Mouse (Mus musculus): ENCODE data around the gene Atox1.

The Atox1 gene

DNA sequence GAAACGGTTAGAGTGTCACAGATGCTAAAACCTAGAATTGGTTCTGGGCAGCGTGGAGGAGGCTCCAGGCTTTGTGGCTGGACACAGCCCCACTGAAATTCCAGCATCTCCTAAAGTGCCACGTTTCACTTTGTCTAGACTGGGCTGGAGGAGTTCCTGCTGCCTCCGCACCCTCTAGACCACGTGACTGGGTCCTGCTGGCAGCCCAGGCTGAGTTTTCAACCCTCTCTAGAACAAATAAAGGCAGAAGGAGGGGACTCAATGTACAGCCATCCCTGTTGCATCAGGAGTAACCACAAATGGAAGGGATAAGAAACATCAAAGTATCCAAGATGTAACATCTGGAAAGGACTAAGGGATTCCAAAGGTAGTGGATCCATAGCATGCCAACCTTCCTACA, 46.7 kb downstream of the Atox1 start:
- peak in 1 of 2 experiments; percentile 43 for DNase-seq (ENCODE audit: low spot score in 2 of 2)

DNA sequence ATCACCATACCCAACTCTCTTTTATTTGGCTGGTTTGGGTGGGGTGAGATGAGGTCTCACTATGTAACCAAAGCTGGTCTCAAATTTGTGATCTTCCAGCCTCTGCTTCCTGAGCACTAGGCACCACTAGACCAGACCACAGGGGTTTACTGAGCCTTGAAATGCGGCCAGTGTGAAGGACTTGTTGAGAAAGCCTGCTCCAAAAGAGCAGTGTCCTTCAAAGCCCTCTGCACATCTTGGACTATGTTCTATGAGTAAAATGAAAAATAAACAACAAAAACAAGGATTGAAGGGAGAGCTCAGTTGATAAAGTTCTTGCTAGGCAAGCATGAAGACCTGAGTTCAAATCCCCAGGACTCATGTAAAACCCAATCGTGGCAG, 47.6 kb downstream of the Atox1 start:
- DNase-seq (ENCODE audit: low spot score in 2 of 2) = no peak

DNA sequence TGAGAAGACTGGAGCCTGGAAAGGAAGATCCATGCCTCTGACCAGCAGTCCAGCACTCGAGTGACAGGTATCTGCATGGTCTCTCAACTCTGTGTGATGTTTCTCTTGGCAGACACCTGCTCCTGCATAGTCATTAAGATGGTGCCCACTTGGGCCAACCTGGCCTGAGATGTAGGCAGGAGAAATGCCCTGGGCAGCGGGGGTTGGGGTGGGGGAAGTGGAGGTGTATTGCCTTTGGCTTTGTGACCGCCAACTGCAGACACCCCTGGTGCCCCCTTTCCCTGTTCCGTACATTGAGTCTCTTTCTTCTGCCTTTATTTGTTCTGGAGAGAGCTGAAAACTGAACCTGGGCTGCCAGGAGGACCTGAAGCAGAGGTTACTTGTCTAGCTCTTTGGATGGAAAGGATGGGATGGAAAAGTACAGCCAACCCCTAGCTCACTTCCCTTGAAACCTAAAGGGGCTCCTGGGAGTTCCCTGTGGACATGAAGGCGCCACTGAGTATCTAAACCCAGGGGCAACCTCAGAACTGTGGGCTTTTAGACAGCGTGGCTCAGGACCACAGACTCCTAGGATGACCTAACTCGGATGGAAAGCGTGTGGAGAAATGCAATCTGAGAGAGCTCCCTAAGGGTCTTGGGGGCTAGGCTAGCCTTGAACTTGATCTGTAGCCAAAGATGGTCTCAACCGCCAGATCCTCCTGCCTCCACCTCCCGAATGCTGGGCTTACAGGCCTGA, 48.2 kb downstream of the Atox1 start:
- no peak for DNase-seq (ENCODE audit: low spot score in 2 of 2)

DNA sequence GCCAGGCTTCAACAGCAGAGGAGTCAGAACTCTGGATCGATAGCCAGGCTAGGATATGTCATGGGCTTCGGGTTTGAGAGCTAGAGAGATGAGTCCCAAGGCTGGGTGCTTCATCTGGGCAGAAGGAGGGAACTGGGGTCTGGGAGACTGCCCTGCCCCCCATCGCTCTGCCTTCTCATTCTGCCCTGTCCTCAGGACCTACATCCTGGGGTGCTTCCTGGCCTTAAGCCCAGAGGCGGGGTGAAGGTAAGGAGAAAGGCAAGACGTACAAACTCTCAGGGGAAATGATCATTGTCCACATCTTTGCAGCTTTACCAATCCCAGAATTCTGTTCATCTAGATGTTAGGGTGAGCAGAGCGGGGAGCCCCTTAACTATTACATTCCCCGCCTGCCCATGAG, 49.0 kb downstream of the Atox1 start:
- DNase-seq (ENCODE audit: low spot score in 2 of 2) = no peak

DNA sequence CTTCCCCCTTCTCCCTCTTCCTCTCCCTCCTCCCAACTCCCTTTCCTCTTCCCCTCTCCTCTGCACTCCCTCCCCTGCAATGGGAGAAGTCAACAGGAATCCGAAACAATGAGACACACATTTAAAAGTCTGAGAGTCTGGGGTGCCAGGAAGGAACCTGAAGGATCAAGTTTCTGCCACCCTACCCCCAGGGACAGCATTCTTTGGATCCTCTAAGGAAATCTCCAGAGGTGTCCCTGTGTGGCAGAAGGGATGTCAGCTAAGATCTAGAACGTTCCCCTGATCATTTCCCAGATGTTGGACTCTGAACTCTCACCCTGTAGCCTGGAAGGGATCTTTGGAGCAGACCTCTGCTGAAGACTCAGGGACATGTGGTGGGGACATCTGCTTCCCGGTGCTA, 50.5 kb downstream of the Atox1 start:
- no peak for DNase-seq (ENCODE audit: low spot score in 2 of 2)

DNA sequence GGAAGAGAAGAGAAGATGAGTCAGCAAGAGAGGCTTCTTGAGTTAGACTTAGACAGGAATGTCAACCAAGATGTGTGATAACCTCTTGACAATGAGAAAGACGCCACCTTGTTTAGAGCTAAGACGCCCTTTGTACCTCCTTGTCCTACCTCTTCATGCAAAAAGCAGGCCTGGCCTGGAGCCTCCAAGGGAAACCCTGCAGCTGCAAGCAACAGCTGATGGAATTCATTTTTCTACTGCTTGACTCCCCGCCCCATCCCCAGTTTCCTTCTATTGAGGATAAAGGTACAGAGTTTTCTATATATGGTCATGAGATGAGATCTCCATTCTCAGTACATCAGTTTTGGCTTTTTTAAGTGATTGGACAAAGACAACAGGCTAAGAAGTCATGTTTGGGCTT, 51.0 kb downstream of the Atox1 start:
- DNase-seq (ENCODE audit: low spot score in 2 of 2) = no peak

DNA sequence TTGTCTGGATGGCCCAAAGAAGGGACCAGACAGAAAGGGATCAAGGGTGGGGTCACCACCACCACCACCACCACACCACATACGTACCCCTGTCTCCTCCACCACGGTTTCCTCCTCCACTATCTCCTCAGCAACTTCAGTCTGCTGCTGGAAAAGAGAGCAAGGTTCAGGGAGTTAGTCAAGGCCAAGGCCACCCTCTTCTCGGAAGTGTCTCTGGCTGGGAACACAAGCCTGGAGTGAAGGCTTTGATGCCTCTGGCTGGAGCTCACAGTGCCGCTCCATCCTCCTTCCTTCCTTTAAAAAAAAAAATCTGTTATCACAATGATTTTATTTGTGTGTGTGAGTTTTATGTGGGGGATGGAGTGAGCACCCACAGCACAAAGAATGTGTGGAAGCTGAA, 53.9 kb downstream of the Atox1 start:
- no peak for DNase-seq (ENCODE audit: low spot score in 2 of 2)

DNA sequence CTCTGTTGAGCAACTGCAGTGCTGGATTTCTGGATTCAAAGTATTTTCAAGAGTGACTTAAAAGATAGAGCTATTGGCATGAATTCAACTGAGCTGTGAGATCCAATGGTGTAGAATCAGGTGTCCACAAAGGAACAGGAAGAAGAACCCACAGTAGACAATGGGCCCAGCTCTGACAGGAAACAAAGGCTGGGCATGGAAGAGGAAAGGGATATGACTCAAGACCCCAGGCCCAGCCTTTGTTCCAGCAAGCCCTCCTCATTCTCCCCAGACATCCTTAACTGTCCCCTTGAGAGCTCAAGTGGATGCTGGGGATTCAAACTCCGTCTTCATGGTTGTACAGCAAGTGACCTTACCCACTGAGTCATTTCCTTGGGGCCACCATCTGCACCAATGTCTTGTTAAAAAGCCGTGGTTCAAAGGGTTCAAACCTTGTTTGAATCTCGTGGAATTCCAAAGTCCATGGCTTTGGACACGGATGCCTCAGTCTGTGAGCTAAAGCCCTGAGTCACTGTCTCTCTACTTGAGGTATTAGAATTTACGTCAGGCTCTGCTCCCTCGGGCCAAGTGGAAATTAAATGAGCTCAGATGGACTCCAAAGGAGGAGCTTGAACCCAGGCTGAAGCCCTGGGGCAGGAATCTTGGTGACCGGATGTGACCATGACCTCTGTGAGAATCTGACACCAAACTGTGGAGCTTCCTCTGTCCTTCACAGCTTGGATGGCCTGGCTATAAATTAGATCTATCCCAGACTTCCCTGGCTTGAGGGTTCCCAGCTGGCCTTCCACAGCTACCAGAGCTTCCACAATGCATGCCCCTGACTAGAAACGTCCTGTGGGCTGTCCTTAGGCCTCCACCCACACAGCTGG, 55.2 kb downstream of the Atox1 start:
- no peak for DNase-seq (ENCODE audit: low spot score in 2 of 2)

DNA sequence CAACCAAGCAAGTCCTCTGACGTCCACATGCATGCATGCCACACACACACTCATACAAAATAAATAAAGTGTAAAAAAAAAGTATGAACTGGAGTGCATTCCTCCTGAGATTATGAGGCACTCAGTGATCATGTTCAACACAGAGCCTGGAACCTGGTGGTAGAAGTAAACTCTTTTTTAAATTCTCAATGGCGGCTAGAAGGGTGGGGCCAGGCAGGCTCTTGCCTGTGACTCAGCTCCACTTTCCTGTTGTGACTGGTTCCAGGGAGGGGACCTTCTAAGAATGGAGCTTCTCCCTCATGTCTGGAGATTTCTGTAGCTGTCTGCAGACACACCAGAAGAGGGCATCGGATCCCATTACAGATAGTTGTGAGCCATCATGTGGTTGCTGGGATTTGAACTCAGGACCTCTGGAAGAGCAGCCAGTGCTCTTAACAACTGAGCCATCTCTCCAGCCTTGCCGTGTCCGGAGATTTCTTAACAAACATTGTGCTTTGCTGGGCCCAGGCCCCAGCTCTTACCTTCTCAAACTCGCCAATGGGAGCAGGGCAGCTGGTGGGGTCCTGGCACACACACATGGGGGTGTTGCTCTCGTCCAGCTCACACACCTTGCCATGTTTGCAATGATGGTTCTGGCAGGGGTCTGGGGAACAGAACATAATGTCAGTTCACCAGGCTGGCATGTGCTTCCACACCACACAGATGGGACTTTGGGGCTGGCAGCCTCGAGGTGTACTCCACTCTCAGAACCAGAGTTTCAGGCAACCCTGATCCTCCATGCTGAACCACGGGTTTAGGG, 56.2 kb downstream of the Atox1 start:
- no peak for DNase-seq (ENCODE audit: low spot score in 2 of 2)

DNA sequence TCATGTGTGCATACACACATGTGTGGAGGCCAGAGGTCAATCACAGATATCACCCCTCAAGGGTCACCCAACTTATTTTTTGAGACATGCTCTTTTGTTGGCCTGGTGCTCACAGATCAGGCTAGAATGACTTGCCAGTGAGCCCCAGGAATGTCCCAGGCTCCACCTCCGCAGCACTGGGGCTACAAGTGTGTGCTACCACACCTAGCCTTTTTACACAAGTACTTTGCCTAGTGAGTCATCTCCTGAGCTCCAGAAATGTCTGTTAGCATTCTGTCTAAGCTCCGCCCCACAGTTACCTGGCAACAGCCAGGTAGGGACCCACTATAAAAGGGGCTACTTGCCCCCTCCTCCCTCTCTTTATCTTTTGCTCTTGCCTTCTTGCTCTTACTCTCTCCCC, 60.2 kb downstream of the Atox1 start:
- DNase-seq (ENCODE audit: low spot score in 2 of 2) = no peak

DNA sequence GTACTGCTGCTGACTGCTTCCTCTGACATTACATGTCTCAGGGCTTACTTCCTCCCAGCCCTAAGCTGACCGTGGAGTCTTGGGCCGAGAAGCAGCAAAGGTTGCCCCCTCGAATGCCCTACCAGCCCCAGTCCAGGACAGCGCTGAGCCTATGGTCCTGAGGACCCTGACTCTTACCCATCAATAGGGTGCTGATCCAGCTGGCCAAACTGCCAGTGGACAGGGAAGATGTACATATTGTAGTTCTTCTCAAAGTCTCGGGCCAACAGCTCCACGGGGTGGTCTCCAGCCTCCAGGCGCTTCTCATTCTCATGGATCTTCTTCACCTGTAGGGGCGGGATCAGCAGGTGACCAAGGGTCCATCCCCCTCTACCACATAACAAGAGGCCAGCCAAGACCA, 62.7 kb downstream of the Atox1 start:
- DNase-seq (ENCODE audit: low spot score in 2 of 2) = no peak

DNA sequence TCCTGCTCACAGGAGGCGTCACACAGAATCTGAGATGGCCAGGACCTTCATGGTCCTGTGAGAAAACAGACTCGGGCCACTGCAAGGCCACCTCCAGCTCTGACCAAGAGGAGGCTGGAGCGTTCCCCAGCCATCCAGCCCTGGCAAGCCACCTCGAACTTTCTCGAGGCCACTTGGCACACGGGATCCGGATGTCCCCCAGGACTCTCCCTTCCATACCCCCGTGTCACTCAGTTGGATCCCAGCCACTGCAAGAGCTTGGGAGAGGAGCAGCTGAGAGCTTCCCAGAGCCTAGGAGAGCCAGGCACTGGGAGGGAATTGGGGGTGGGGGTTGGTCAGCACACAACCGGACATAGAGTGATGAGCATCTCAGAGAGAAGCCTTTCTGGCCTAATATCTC, 63.6 kb downstream of the Atox1 start:
- DNase-seq (ENCODE audit: low spot score in 2 of 2) = no peak

DNA sequence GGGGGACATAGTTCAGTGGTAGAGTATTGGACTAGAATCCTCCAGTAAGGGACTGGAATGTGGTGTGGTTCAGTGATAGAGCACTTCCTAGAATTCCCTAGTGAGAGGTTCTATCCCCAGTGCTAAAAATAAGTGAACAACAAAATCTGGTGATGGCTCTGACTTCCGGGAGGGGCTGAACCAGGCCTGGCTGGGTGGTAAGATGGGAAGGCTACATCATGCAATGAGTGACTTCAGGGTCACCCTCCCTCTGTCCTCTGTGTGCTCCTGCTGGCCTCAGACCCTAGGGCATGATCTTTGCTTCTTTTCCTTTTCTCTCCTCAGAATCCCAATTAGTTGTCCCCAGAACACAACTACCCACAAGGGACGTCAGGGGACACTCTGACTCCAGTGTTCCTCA, 64.0 kb downstream of the Atox1 start:
- no peak for DNase-seq (ENCODE audit: low spot score in 2 of 2)

All from urinary bladder, postnatal 4 days (tissue).